Mouse (Mus musculus) liver, embryonic 16.5 days (tissue): ENCODE measurements at regions not wholly inside any gene's neighbourhood (a gene's known extent, or its start where the extent isn't known, plus 50 kb on each side); places are given as distances from the start of the nearest gene placed in this dataset.

Experiments
- ATAC-seq: fragments of 200-750 bp; cut with Nextera tagmentation; 2 replicates; pipeline ENCODE4 v1.8.0; 2017; ENCODE audit warnings: low read depth, mild to moderate bottlenecking, moderate number of reproducible peaks, moderate library complexity
- H3K27ac ChIP-seq: fragments of 300-500 bp; sonication (generic); 2 replicates; pipeline ENCODE4 v1.5.1; 2014; ENCODE audit warnings: mild to moderate bottlenecking, low read length
- H3K27me3 ChIP-seq: fragments of 300-500 bp; sonication (generic); 2 replicates; pipeline ENCODE4 v1.6.1; 2014; ENCODE audit warnings: low read depth, low read length, mixed read lengths; ENCODE audit not compliant: control insufficient read depth, insufficient read depth
- H3K36me3 ChIP-seq: fragments of 300-500 bp; sonication (generic); 2 replicates; pipeline ENCODE4 v1.6.1; 2014; ENCODE audit warnings: mild to moderate bottlenecking; ENCODE audit not compliant: control insufficient read depth, insufficient read depth
- H3K4me1 ChIP-seq: fragments of 300-500 bp; sonication (generic); 2 replicates; pipeline ENCODE4 v1.6.1; 2014; ENCODE audit warnings: low read depth, low read length, mixed read lengths; ENCODE audit not compliant: control insufficient read depth
- H3K4me2 ChIP-seq: fragments of 300-500 bp; sonication (generic); 2 replicates; pipeline ENCODE4 v1.6.1; 2014; ENCODE audit warnings: low read depth, low read length, mixed read lengths
- H3K4me3 ChIP-seq: fragments of 300-500 bp; sonication (generic); 2 replicates; pipeline ENCODE4 v1.5.1; 2014; ENCODE audit warnings: low read depth, mild to moderate bottlenecking, low read length
- H3K9ac ChIP-seq: fragments of 300-500 bp; sonication (generic); 2 replicates; pipeline ENCODE4 v1.6.1; 2014; ENCODE audit warnings: low read depth, low read length
- H3K9me3 ChIP-seq: fragments of 300-500 bp; sonication (generic); replicated peaks from 2 replicates; pipeline ENCODE4 v1.6.1; 2016; ENCODE audit warnings: low read length; ENCODE audit not compliant: control insufficient read depth
- WGBS: fragments of 180-500 bp; shearing (Covaris S2); extraction: QIAGEN DNeasy Blood & Tissue Kit; methylation state at CpG from one replicate; pipeline ENCODE4 v1.1.7; 2014; ENCODE audit not compliant: insufficient replicate concordance; 5-methylcytosine and 5-hydroxymethylcytosine counted together

DNA sequence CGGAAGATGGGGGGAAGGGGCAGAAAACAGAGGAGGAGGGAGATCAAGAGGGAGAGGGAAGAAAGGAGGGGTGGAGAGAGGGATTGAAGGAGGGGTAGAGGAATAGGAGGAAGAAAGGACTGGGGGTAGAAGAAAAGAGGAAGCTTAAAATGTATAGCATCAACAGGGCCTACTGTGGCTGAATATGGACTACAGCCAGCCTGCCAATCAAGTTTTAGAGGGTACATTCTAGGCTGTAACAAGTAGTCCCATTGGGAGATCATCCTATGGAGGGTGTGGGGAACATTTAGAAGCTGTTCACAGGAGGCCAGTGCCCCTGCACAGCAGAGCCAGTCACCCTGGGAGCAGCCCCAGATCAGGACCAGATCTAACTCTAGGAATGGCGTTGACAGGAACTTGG, 535.6 kb upstream of the Lrrc6 start:
- H3K27ac ChIP-seq = no peak overlapping the region
- ATAC-seq = no peak
- H3K9ac ChIP-seq = no peak overlapping the region
- WGBS = 61% methylated on average over 2 of the region's 2 CpGs
- no peaks in the 10 kb centered on the region for H3K36me3 ChIP-seq
- H3K4me2 ChIP-seq = no peak overlapping the region
- H3K27me3 ChIP-seq = no peaks in the 10 kb centered on the region
- H3K4me3 ChIP-seq = no peak overlapping the region
- H3K4me1 ChIP-seq = peaks cover 12% of the 10 kb centered on the region
- no peaks in the 10 kb centered on the region for H3K9me3 ChIP-seq

DNA sequence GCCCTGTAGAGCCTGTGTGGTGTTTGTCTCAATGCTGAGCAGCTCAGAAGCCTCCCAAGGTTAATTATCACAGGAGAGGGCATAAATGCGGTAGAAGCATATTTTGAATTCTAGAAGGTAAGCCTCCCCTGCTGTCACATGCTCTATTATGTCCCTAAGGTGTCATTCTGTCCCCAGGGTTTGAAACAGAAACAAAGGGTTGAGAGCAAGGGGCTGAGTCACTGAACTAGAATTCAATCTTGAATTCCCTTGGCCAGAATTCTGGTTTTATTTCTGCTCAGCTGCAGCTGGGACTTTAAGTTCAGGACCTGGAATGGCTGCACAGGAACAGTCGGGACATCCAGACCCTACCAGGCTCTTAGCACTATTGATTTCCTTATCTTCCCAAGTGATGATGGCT, 533.2 kb upstream of the Lrrc6 start:
- WGBS = 57% methylated on average over 2 of the region's 2 CpGs

DNA sequence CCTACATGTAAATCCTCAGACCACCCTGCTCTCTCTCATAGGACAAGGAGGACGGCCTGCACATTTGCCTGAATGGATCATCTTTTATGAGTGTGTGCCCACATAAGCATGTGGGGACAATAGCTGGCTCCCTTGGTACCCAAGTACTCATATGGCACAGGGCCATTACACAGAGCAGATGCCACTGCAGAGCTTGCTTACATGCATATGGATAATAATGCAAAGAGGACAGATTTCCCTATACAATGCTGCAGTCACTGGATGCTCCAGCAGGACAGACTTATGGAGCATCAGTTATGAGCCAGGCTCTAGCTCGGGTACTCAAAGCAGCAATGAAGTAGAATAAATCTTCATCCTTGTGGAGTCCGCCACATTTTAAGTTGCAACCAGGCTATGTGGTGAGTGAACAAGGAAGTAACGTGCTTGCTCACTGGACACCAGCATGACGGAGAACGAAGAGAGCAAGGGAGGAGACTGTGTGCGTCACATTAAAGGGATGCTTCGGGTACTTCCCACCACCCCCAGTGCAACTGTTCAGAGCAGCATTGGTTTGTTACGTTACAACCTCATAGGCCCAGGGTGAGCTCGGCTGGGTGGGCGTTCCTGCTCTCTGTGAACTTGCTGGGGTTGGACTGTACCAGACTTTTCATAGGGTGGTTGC, 531.3 kb upstream of the Lrrc6 start:
- no peaks in the 10 kb centered on the region for H3K4me1 ChIP-seq
- H3K9me3 ChIP-seq = no peaks in the 10 kb centered on the region
- no peak overlapping the region for H3K4me2 ChIP-seq
- no peaks in the 10 kb centered on the region for H3K27me3 ChIP-seq
- ATAC-seq = no peak
- WGBS = 69% methylated on average over 11 of the region's 11 CpGs
- no peaks in the 10 kb centered on the region for H3K36me3 ChIP-seq
- H3K27ac ChIP-seq = no peak overlapping the region
- H3K4me3 ChIP-seq = no peak overlapping the region
- no peak overlapping the region for H3K9ac ChIP-seq

More for the DNA sequence above, 533.2 kb upstream of the Lrrc6 start:
- no peaks in the 10 kb centered on the region for H3K36me3 ChIP-seq
- no peaks in the 10 kb centered on the region for H3K9me3 ChIP-seq
- H3K9ac ChIP-seq = no peak overlapping the region
- ATAC-seq = no peak
- no peak overlapping the region for H3K4me3 ChIP-seq
- H3K27ac ChIP-seq = no peak overlapping the region
- H3K27me3 ChIP-seq = no peaks in the 10 kb centered on the region
- H3K4me1 ChIP-seq = peaks cover under 1% of the 10 kb centered on the region
- no peak overlapping the region for H3K4me2 ChIP-seq

DNA sequence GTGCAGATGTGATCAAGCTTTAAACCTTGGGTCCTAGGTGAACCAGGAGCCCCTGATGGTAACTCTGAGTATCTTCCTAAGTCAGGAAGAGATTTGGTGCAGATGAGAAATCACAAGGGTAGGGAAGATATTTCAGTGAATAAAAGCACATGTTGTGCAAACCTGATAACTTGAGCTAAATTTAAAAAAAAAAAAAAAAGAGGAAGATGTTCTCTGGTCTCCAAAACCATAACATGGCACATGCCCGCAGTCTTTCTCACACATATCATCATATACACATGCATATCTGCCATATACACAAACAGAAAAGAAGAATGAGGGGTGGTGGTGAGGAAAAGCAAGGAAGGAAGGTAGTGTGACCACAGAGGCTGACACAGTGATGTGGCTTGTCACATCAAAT, 530.3 kb upstream of the Lrrc6 start:
- 17% methylated on average over 1 of the region's 1 CpGs for WGBS
- no peak overlapping the region for H3K9ac ChIP-seq
- no peak for ATAC-seq

DNA sequence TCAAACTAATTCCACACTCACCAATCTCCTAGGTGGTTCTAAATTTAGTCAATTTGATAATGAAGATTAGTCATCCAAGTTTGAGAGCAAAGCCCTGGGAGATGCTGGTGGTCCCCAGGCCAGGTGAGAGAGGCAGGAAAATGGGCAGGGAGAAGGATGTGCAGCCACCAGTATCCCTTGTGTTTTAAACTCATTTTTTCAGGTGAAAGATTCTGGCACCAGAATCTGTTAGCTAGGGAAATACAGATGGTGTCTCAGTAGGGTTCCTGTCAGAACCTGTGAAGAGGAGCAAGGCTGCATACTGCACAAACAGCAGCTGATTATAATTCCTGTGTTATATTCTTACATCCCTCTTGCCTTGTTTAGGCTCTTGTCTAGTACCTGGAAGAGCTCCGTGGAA, 527.5 kb upstream of the Lrrc6 start:
- no peaks in the 10 kb centered on the region for H3K9me3 ChIP-seq
- H3K27me3 ChIP-seq = no peaks in the 10 kb centered on the region
- H3K4me1 ChIP-seq = no peaks in the 10 kb centered on the region
- no peak for ATAC-seq
- H3K9ac ChIP-seq = no peak overlapping the region
- 57% methylated on average over 1 of the region's 1 CpGs for WGBS
- H3K4me3 ChIP-seq = no peak overlapping the region
- no peak overlapping the region for H3K4me2 ChIP-seq
- no peak overlapping the region for H3K27ac ChIP-seq
- no peaks in the 10 kb centered on the region for H3K36me3 ChIP-seq

More for the DNA sequence above, 530.3 kb upstream of the Lrrc6 start:
- Histone ChIP-seq H3K9me3 (no peaks in the 10 kb centered on the region), H3K4me3 (no peak overlapping the region), H3K36me3 (no peaks in the 10 kb centered on the region), H3K4me1 (no peaks in the 10 kb centered on the region), H3K4me2 (no peak overlapping the region), H3K27me3 (no peaks in the 10 kb centered on the region), H3K27ac (no peak overlapping the region)

DNA sequence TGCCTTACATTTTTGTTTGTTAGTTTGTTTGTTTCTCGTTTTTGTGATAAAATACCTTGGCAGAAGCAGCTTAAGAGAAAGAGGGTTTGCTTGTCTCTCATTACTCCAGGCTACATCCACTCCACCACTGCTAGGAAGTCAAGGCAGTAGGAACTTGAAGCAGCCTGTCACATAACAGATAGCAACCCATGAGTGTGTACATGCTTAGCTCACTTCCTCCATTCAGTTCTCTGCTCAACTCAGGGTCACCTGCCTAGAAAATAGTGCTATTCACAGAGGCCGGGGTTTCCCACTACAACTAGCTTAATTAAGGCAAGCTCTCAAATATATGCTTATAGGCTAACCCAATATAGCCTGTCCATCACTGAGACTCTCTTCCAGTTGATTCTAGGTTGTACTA, 527.0 kb upstream of the Lrrc6 start:
- no peaks in the 10 kb centered on the region for H3K27me3 ChIP-seq
- H3K4me3 ChIP-seq = no peak overlapping the region
- no peaks in the 10 kb centered on the region for H3K9me3 ChIP-seq
- H3K36me3 ChIP-seq = no peaks in the 10 kb centered on the region
- no peak overlapping the region for H3K4me2 ChIP-seq
- H3K4me1 ChIP-seq = no peaks in the 10 kb centered on the region
- no peak for ATAC-seq
- WGBS = 56% methylated on average over 2 of the region's 2 CpGs
- no peak overlapping the region for H3K9ac ChIP-seq
- H3K27ac ChIP-seq = no peak overlapping the region

DNA sequence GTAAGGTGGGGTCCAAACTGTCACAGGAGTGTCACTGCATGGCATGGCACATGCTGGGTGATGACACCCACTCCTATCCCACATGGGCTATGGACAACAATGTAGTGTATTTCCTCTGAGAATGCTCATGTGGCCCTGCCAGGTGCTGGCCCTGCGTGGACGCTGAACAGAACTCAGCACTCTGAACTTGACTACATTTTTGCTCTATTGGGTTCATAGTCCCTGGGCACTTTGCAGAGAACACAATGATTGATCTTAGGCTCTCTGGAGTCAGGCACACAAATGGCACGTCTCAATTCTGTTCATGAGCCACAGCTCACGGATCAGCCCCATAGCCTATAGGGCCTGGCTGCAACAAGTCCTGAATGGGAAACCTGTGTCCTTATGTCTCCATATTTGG, 525.0 kb upstream of the Lrrc6 start:
- no peak overlapping the region for H3K9ac ChIP-seq
- H3K27me3 ChIP-seq = no peaks in the 10 kb centered on the region
- H3K4me2 ChIP-seq = no peak overlapping the region
- no peak for ATAC-seq
- no peak overlapping the region for H3K4me3 ChIP-seq
- 69% methylated on average over 4 of the region's 4 CpGs for WGBS
- H3K4me1 ChIP-seq = no peaks in the 10 kb centered on the region
- H3K27ac ChIP-seq = no peak overlapping the region
- H3K36me3 ChIP-seq = no peaks in the 10 kb centered on the region
- H3K9me3 ChIP-seq = no peaks in the 10 kb centered on the region

DNA sequence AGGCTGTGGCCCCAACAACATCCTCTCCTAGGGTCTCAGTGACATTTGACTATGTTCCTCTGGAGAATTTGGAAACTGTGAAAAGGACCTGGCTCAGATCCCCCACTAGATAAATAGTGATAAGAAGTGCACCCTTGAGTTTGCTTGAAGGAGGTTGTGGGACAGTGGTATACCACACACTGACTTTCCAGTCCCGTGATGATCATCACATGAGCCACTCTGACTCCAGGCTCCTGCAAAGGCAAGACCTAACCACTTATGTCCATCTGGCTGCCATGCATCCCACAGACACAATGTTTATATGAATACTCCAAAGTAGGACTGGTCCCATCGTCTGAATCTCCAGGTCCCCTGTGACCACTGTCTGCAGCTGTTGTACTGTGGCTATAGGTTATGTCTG, 523.7 kb upstream of the Lrrc6 start:
- 44% methylated on average over 2 of the region's 2 CpGs for WGBS
- Histone ChIP-seq H3K9ac (no peak overlapping the region), H3K27ac (no peak overlapping the region), H3K4me1 (peaks cover under 1% of the 10 kb centered on the region; the same call in 1 of the 2 replicates), H3K9me3 (no peaks in the 10 kb centered on the region), H3K4me3 (no peak overlapping the region), H3K4me2 (no peak overlapping the region), H3K27me3 (no peaks in the 10 kb centered on the region), H3K36me3 (no peaks in the 10 kb centered on the region)
- ATAC-seq = no peak

DNA sequence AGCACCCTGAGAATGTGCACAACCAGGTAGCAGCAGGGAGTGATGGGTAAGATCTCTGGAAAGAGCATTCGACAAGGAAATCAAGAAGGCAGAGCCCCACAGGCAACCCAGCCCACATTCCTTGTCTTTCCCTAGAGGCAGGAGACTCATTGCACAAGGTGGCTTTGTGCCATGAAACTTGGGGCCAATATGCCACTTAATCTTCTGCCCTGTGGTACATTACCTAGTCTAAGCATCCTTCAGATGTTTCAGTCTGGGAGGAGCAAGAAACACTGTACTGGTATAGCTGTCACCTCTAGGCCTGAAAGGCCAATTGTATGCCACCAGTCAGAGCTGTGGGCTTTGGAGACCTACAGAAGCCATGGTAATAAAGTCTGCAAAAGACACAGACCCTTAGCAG, 522.4 kb upstream of the Lrrc6 start:
- Histone ChIP-seq H3K9ac (no peak overlapping the region), H3K4me1 (peaks cover 12% of the 10 kb centered on the region), H3K4me3 (no peak overlapping the region), H3K9me3 (no peaks in the 10 kb centered on the region), H3K27ac (no peak overlapping the region), H3K36me3 (no peaks in the 10 kb centered on the region), H3K27me3 (no peaks in the 10 kb centered on the region), H3K4me2 (no peak overlapping the region)
- WGBS = 70% methylated on average over 1 of the region's 1 CpGs
- ATAC-seq = no peak
